Mouse (Mus musculus) heart, adult 8-10 months (tissue): ENCODE measurements around the gene Nr2f2. TPM values are rescaled to one million over a fixed set of nuclear protein-coding genes. Genes with fewer than 3 reads are reported as not detected.

Source experiments
- DNase-seq: peaks from one replicate; pipeline ENCODE4 v3.0.0; 2022; ENCODE audit warnings: low spot score
- total RNA-seq, 4 experiments: library from RNA; stranded (reverse); gene quantifications; 2 replicates each; pipeline ENCODE4 v1.2.4; 2022

Gene Nr2f2
- total RNA-seq, 4 experiments from 2014 or later: 12.5 to 23.1 (median 20.3) TPM

DNA sequence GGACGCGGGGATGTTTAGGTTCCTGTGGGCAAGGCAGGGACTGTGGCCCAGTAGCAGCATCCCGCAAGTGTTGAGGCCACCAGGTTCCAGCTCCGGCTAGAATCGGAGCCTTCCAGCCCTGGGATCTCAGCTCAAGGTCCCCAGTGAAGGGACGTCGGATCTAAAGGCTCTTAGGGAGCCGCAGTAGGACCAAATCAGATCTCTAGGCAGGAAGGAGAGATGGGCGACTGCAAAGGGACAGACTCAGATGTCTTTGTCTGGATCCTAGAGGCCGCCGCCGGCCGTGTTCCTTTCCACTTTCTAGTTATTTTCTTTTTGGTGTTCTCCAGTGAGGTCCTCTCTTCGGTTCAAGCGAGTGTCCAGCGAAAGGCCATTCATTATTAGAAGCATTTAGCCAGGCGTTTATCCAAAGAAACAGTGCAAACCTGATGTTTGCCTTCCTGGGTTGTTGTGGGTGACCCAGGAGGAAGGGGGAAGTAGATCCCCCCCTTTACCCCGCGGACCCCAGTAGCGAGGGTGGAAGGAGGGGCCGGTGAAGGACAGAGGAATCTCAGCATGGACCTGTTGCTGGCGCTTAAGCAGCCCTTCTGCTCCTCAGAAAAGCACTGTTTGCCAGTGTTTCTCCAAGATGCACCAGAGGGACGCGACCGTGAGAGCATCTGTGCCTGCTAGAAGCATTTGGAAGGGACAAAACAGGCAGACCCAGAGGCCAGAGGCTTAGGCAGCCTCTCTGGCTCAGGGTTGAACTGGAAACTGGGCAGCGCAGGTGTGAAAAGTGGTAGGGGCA, 34.3 kb downstream of the Nr2f2 start:
- DNase-seq: no peak

DNA sequence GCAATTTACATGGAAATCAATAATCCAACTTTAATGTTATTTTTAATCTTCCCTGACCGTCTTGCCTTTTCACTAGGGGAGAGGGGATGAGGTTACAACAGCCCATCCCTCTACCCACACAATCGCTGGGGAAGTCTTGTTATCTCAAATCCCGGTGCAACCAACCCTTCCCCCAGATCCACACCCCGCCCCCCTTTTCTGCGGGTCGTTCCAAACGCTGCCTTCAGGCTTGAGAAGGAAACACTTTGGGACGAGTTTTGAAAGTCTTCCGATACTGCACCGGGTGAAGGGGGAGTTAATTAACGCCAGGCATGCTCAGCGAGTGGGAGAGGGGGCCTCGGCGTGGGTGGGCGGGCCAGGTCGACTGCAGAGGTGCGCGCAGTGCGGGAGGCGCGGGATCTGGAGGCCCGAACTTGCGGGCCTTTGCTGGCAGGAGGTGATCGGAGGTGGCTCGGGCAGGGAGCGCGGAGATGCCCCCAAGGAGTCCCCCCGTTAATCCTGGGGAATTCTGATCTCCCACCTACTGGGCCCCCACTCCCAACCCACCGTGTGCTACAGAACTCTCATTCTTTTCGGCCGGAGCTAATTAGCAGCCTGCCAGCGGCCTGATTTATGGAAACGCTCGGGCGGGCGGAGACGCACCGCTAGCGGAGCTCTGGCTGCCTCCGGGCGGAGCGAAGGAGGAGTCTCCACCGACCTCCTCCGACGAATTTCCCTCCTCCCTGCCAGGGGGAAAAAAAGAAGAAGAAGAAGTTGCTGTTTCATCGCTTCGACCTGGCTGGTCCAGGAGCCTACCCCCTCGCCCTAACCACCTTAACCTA, 35.1 kb downstream of the Nr2f2 start:
- DNase-seq: no peak

DNA sequence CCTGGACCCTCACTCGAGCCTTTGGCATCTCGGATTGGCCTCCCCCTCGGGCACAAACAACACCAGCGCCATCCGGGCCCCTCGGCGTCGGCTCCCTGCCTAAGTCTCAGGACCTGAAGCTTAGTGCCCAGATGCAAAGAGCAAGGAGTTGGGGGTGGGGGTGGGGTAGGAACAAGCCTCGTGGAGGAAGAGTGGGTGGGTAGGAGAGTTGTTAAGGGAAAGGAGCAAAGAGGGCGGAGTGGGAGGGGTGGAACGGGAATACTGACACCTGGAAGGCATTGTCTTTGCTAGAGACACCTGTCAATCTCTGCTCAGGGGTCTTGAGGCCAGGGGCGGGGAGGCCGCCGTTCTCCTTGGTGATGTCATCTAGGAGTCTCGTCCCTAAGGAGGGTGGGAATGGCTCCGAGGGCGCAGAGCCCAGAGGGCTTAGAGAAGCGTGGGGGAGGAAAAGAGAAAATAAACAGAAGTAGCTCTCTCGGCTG, 35.7 kb downstream of the Nr2f2 start:
- DNase-seq: no peak

DNA sequence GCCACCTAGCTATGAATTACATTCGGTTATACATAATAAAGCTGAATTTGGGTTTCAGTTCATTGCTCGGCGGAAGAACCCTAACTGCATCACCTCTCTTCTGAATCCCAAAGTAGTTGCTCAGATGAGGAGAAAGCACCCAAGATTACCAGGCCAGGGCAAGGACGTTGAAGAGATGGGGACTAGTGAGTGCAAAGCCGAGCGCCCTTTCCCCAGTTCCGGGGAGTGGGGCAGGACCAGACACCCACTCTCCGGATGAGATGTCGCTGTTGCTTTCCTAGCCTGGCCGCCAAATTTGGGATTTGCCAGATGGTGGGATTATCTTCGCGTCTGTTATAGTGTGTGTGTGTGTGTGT, 36.4 kb downstream of the Nr2f2 start:
- no peak for DNase-seq

DNA sequence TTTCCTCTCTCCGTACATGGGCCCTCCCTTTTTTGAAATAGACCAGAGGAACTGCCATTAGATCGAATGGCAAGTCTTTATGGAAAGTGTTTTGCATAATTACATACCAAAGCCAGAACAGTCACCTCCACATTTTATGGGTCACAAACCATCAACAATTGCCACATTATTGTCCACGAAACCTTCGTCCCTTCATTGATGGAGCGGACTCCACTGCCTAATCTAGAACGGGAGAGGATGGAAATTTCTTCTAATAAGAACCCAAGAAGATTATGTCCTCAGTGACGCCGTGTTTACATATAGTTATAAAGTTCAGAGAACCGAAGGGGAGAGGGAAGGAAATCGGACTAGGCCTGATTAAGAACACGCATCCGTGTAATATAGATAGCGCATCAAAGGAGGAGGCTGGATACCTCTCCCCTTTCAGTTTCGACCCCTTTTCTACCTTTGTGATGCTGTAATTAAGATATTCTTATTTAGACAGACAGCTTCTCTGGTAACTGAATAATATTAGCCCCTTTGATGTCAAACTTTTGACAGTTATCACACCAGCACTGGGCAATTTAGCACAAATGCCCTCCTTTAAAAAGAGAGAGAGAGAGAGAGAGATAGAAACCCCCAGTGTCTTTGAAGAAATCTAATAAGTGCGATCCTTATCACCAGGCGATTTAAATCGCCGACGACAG, 36.9 kb downstream of the Nr2f2 start:
- no peak for DNase-seq

DNA sequence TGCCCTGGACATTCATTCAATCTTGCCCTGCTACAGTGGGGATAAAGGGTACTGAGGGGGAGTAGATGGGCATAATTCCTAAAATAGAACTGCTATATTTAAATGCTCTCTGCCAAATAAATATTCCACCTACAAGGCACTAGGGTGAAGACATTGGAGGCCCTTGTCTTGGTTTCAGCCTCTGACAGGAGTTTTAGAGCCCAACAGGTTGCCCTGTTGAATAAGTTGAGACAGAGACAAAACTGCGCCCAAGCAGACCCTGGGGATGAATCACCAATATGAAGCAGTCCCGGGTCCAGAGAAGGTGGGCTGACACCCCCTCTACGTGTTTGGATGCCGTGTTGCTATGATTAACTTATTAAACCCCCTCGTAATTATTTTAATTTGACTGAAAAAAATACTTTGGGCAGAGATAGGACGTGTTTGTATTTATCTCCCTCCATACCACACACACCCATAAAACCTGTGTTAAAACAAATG, 37.5 kb downstream of the Nr2f2 start:
- DNase-seq: no peak

DNA sequence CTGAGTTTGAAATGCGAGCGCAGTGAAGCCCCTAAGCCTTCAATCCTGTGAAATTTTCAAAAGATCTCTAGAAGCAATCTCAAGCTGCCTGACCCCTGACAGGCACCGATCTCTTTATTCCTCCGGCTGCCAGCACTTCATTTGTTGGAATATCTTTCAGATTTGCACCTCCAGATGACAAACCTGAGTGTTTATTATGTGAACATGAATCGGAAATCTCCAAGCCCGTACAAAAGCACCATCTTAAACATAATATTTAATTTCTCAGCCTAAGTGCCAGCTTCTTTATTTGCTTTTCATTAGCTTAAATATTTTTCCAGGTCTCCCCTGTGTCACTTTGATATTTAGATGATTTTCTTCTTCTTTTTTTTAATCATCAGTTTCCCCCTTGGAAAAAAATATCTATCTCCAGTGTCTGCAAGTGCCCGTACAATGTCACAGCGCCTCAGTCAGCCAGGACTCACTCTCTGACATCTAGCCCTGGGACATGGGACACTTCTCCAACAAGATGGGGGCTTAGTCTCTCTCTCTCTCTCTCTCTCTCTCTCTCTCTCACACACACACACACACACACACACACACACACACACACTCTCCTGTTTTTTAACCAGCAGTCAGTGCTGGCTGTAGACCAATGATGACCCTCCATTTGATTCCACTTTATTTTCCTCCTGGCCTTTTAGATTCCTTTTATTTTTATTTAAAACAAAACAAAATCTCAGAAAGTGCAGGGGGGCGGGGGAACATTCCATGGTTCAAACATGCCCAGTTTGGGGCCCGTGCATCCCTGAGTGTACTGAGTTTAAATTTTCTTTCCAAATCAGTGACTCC, 38.1 kb downstream of the Nr2f2 start:
- no peak for DNase-seq

DNA sequence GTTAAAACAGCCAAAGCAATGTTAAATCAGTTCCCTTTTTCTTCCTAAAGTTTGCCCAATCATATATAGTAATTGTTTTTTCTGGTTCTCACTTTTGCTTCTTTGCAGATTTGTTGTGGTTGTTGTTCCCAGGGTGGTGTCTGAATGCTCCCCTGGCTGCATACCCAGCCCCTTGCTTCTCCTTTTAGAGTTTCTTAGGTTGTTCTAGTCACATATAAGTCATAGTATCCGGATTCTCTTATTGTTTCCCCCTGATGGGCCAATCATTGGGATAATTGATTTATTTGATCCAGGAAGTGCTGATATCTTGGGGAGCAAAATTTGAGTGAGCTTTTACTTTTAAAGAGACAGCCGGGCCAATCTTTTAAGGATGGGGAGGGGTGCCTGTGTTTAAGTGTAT, 39.3 kb downstream of the Nr2f2 start:
- no peak for DNase-seq

DNA sequence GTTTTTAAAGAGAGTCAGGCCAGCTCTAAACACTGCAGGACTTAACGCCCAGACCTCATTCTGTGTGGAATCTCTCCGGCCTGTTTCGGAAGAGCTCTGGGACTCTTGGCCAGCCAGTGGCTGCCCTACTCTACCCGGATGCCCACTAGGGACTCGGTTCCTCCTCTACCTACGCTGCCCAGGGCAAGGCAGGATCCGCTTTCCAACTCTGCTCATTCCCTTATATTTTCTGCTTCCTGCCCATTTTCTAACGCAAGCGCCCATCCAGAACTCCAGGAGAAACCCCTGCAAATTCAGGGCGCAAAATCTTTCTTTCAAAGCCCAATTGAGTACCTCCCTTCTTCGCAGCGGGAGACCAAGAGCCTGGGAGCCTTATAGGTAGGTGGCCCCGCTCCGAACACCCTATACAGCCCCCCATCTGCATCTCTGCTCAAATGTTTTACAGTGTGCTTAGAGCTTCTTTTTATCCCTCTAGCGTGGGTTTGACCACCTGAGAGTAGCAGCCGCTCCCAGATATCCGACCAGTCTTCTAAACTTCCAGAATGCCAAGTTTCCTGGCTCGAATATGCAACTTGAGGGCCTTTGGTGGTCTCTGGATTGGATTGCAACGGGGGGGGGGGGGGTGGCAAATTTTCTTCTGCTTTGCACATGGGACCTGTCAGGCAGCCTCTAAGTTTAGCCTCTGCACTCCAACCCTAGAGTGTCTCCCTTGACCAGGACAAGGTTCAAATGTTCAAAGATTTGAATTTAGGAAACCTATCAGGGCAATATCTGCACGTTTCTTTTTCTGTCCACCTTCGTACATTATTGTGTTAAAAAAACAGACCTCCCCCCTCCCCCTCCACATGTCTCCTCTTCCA, 40.1 kb downstream of the Nr2f2 start:
- DNase-seq: no peak

DNA sequence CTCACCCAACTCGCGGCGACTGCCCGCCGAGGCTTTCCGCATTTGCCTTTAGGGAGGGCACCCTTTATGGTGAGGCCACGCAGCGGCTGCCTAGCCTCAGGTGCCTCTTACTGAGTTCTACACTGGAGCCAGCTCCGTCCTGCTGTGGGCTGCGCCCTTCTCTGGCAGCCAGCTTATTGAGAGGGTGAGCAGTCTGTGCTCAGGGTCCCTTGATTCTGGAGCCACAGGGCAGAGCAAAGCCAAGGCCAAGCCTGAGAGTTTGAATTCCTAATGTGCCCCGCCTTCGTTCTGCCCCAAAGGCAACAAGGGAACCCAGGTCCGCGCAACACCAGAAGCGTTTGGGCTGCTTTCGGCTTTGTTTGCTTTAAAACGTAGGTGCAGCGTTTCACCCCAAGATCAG, 41.2 kb downstream of the Nr2f2 start:
- DNase-seq: no peak

DNA sequence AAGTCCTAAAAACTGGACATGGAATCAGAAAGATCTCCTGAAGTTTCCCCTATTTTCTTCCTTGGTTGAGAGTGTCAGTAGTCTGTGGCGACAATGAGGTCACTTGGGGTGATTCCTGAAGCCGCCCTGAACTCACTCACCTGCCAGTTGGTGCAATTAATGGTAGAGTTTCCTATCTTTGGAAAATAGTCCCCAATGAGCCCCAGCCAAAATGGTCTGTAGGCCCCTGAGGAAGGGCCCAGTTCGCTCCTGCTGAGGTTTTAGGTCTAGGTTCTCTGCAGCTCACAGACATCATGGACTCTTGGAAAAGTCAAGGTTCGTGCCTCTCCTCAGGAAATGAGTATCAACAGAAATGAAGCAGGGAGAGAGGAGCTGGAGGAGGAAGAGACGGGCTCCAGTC, 42.0 kb downstream of the Nr2f2 start:
- DNase-seq: no peak

DNA sequence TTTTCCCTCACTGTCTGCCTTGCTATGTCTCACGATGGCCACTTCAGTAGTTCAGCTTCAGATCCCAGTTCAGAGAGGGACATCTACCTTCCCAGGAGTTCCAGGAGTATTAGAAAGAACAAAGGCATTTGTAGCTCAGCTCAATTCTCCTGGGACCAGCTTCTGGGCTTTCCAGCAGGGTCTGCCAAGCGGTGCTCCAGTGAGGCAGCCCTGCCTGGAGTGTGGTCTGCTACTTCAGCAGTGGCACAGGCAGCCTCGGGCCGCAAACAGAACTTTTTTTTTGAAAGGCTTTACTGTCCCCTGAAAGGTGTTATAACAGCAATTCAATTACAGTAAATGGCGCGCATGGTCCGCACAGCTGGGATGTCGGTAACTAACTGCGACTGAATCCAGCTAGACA, 42.5 kb downstream of the Nr2f2 start:
- DNase-seq: no peak

DNA sequence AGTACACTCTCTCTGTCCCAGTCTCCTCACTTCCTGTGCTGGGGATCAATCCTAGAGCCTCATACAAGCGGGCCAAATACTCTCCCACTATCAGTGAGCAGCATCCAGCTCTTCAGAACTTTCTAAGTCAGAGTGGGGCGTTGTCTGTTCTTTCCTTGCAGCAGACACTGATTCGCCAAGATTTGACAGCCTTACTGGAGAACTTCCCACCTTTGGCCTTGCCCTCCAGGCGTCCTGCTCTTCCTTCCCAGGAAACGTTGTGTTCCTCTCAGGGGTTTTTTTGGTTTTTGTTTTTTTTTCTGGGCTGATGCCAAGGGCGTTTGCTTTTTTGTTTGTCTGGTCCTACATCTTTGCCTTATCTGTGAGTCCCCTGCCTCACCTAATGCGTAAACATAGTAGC, 60.8 kb downstream of the Nr2f2 start:
- no peak for DNase-seq

DNA sequence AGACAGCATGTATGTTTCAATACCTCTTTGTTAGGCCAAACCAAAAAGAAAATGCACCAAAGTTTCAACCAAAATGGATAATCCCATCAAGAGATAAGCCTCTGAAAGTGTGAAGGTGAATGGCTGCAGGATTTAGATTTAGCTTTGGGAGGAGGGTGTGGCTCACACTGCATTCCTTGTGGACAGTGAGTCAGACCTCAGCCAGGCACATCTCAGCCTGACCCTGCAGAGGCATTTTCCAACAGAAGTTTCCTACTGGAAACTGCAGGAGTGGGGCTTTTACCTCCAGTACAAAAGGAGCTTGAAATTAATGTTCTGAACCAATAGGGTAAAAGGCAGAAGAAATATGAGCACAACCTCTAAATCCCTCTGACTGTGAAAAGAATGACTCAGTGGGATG, 62.1 kb downstream of the Nr2f2 start:
- DNase-seq: no peak
